Mouse (Mus musculus) heart, embryonic 16.5 days (tissue): ENCODE measurements at regions not wholly inside any gene's neighbourhood (a gene's known extent, or its start where the extent isn't known, plus 50 kb on each side); places are given as distances from the start of the nearest gene placed in this dataset.

Source experiments
- ATAC-seq: fragments of 200-750 bp; cut with Nextera tagmentation; replicated peaks from 2 replicates; pipeline ENCODE4 v1.8.0; 2017; ENCODE audit warnings: moderate number of reproducible peaks; ENCODE audit not compliant: insufficient read depth, low FRiP score; ENCODE audit errors: extremely low read depth
- H3K27ac ChIP-seq: fragments of 300-500 bp; sonication (generic); 2 replicates; pipeline ENCODE4 v1.5.1; 2014; ENCODE audit warnings: mild to moderate bottlenecking, low read length, control low read depth, moderate library complexity
- H3K27me3 ChIP-seq: fragments of 300-500 bp; sonication (generic); 2 replicates; pipeline ENCODE4 v1.6.1; 2014; ENCODE audit warnings: low read length, mixed read lengths; ENCODE audit not compliant: control insufficient read depth, insufficient read depth
- H3K36me3 ChIP-seq: fragments of 300-500 bp; sonication (generic); 2 replicates; pipeline ENCODE4 v1.6.1; 2014; ENCODE audit not compliant: control insufficient read depth, insufficient read depth
- H3K4me1 ChIP-seq: fragments of 300-500 bp; sonication (generic); 2 replicates; pipeline ENCODE4 v1.6.1; 2014; ENCODE audit warnings: low read length, mixed read lengths; ENCODE audit not compliant: control insufficient read depth, insufficient read depth
- H3K4me2 ChIP-seq: fragments of 300-500 bp; sonication (generic); 2 replicates; pipeline ENCODE4 v1.6.1; 2014; ENCODE audit warnings: low read depth, mild to moderate bottlenecking, control low read depth, low read length
- H3K4me3 ChIP-seq: fragments of 300-500 bp; sonication (generic); 2 replicates; pipeline ENCODE4 v1.5.1; 2014; ENCODE audit warnings: mild to moderate bottlenecking, control low read depth, low read length
- H3K9ac ChIP-seq: fragments of 300-500 bp; sonication (generic); 2 replicates; pipeline ENCODE4 v1.6.1; 2014; ENCODE audit warnings: low read length, control low read depth
- H3K9me3 ChIP-seq: fragments of 300-500 bp; sonication (generic); replicated peaks from 2 replicates; pipeline ENCODE4 v1.6.1; 2016; ENCODE audit warnings: low read length; ENCODE audit not compliant: control insufficient read depth
- WGBS: fragments of 180-500 bp; shearing (Covaris S2); extraction: QIAGEN DNeasy Blood & Tissue Kit; methylation state at CpG from one replicate; pipeline ENCODE4 v1.1.7; 2014; 5-methylcytosine and 5-hydroxymethylcytosine counted together

GRCm38 (mm10) chr4:105282681-105283462, 125.7 kb downstream of the Plpp3 start:
- ATAC-seq = no peak
- Histone ChIP-seq H3K9ac (no peak overlapping the region), H3K4me1 (peaks cover 29% of the 10 kb centered on the region), H3K27me3 (no peaks in the 10 kb centered on the region), H3K27ac (no peak overlapping the region), H3K36me3 (no peaks in the 10 kb centered on the region), H3K9me3 (no peaks in the 10 kb centered on the region), H3K4me2 (no peak overlapping the region), H3K4me3 (no peak overlapping the region)
- 44% methylated on average over 6 of the region's 6 CpGs for WGBS

DNA sequence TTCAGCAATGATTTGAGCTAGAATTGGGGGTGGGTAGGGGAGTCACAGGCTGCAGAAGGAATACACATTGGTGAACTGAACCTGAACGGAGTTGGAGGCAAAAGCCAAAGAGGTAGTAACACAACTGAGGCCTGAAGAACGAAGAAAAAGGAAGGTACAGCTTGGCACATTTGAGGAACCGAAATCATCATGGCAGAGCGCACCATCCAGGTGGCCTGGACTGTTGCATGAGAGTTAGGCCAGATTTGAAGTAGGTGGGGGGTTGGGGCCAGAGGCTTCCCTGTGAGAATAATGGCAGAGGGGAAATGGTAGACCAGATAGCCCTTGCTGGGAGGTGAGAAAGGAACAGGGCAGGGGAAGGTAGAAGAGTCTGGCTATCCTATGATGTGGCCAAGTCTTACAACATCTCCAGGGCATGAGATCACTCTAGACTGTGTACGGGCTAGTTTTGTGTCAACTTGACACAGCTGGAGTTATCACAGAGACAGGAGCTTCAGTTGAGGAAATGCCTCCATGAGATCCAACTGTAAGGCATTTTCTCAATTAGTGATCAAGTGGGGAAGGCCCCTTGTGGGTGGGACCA, 128.4 kb downstream of the Plpp3 start:
- H3K9me3 ChIP-seq = no peaks in the 10 kb centered on the region
- H3K27ac ChIP-seq = no peak overlapping the region

DNA sequence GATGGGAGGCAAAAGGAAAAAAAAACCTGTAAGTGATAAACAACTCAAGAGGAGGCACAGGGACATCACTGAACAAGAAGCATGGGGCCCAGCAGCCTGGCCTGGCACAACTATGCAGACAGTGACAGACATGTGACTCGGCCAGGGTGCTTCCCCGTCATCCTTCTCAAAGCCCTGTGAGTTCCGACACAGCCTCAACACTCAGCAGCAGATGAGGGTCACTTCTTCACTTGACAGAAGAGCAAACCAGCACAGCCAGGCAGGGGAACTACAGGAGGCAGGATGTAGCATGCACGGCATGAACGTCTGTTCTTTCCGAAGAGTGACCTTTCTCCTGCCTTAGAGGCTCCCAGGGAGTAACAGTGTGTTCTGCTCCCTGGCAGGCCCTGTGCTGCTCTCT, 129.2 kb downstream of the Plpp3 start:
- 55% methylated on average over 6 of the region's 6 CpGs for WGBS
- Histone ChIP-seq H3K9ac (no peak overlapping the region), H3K27me3 (no peaks in the 10 kb centered on the region), H3K4me3 (no peak overlapping the region), H3K36me3 (no peaks in the 10 kb centered on the region), H3K4me1 (peaks cover 18% of the 10 kb centered on the region), H3K27ac (no peak overlapping the region), H3K9me3 (no peaks in the 10 kb centered on the region), H3K4me2 (no peak overlapping the region)
- no peak for ATAC-seq

More for the DNA sequence above, 128.4 kb downstream of the Plpp3 start:
- no peak for ATAC-seq
- no peak overlapping the region for H3K4me2 ChIP-seq
- no peak overlapping the region for H3K4me3 ChIP-seq
- no peaks in the 10 kb centered on the region for H3K27me3 ChIP-seq
- WGBS = 89% methylated on average over 5 of the region's 5 CpGs
- H3K4me1 ChIP-seq = peaks cover 18% of the 10 kb centered on the region
- no peak overlapping the region for H3K9ac ChIP-seq
- H3K36me3 ChIP-seq = no peaks in the 10 kb centered on the region

GRCm38 (mm10) chr4:105286809-105287208, 129.7 kb downstream of the Plpp3 start:
- H3K27ac ChIP-seq = no peak overlapping the region
- H3K4me1 ChIP-seq = peaks cover 14% of the 10 kb centered on the region
- 74% methylated on average over 10 of the region's 10 CpGs for WGBS

DNA sequence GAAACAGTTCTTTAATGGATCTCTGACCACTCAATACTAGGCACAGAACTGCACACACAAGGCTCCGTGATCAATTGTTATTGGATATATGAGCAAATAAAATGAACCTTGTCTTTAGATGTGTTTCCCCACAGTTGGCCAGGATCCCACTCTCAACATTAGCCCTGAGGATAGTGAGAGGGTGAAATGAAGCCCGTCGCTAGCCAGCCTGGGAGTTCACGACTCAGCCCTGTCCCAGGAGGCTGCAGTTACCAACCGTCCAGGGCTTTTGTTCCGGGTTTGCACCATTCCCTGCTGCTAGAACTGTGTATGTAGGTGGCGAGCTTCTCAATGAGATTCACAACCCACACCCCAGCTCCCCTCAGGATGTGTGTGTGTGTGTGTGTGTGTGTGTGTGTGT, 130.3 kb downstream of the Plpp3 start:
- no peak for ATAC-seq
- Histone ChIP-seq H3K9ac (no peak overlapping the region), H3K9me3 (no peaks in the 10 kb centered on the region), H3K36me3 (no peaks in the 10 kb centered on the region), H3K4me3 (no peak overlapping the region), H3K4me1 (peaks cover 8% of the 10 kb centered on the region), H3K27ac (no peak overlapping the region), H3K4me2 (no peak overlapping the region), H3K27me3 (no peaks in the 10 kb centered on the region)
- 79% methylated on average over 7 of the region's 7 CpGs for WGBS

More at GRCm38 (mm10) chr4:105286809-105287208, 129.7 kb downstream of the Plpp3 start:
- H3K27me3 ChIP-seq = no peaks in the 10 kb centered on the region
- no peak for ATAC-seq
- H3K36me3 ChIP-seq = no peaks in the 10 kb centered on the region
- H3K4me3 ChIP-seq = no peak overlapping the region
- H3K9ac ChIP-seq = no peak overlapping the region
- H3K9me3 ChIP-seq = no peaks in the 10 kb centered on the region
- no peak overlapping the region for H3K4me2 ChIP-seq

GRCm38 (mm10) chr4:105289635-105290034, 132.5 kb downstream of the Plpp3 start:
- Histone ChIP-seq H3K27ac (no peak overlapping the region), H3K36me3 (no peaks in the 10 kb centered on the region), H3K4me1 (0 out of 2 replicates have a peak, but pooled peaks cover 2% of the 10 kb centered on the region), H3K4me3 (no peak overlapping the region), H3K9ac (no peak overlapping the region), H3K4me2 (no peak overlapping the region), H3K27me3 (no peaks in the 10 kb centered on the region), H3K9me3 (no peaks in the 10 kb centered on the region)
- no peak for ATAC-seq
- 67% methylated on average over 4 of the region's 4 CpGs for WGBS

- H3K27me3 ChIP-seq = no peaks in the 10 kb centered on the region
- no peak for ATAC-seq
- WGBS = 40% methylated on average over 11 of the region's 11 CpGs
These were observed 133.8 kb downstream of the Plpp3 start for GRCm38 (mm10) chr4:105290847-105291475.

DNA sequence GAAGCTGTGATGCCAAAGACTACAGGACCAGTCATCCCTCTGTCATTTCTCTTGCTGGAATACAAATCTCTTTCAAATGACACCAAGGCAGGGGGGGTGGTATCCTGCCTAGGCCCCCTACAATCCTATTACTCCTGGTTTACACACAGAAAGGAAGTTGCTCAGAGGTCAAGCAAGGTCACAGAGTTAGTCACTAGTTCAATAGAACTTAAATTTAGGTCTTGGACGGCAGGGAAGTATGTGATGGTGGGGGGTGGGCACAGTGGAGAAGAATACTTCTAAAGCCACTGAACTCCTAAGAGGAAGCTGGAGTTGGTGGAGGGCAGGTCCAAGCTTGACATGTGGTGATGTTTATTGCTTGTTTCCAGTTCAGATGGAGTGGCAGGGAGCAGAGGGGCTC, 134.4 kb downstream of the Plpp3 start:
- Histone ChIP-seq H3K4me3 (no peak overlapping the region), H3K4me2 (no peak overlapping the region), H3K36me3 (no peaks in the 10 kb centered on the region), H3K9ac (no peak overlapping the region), H3K27me3 (no peaks in the 10 kb centered on the region), H3K4me1 (0 out of 2 replicates have a peak, but pooled peaks cover 2% of the 10 kb centered on the region), H3K9me3 (no peaks in the 10 kb centered on the region), H3K27ac (no peak overlapping the region)
- WGBS = 14% methylated on average over 1 of the region's 1 CpGs
- ATAC-seq = no peak

More at GRCm38 (mm10) chr4:105290847-105291475, 133.8 kb downstream of the Plpp3 start:
- no peak overlapping the region for H3K9ac ChIP-seq
- no peaks in the 10 kb centered on the region for H3K9me3 ChIP-seq
- no peak overlapping the region; the same call in 1 of the 2 replicates for H3K27ac ChIP-seq
- H3K4me1 ChIP-seq = 0 out of 2 replicates have a peak, but pooled peaks cover 2% of the 10 kb centered on the region
- no peaks in the 10 kb centered on the region for H3K36me3 ChIP-seq
- H3K4me3 ChIP-seq = no peak overlapping the region
- no peak overlapping the region for H3K4me2 ChIP-seq

- Histone ChIP-seq H3K27ac (no peak overlapping the region), H3K27me3 (no peaks in the 10 kb centered on the region), H3K36me3 (no peaks in the 10 kb centered on the region), H3K9ac (no peak overlapping the region), H3K4me1 (no peaks in the 10 kb centered on the region), H3K4me2 (no peak overlapping the region), H3K9me3 (no peaks in the 10 kb centered on the region), H3K4me3 (no peak overlapping the region)
- 71% methylated on average over 6 of the region's 6 CpGs for WGBS
- no peak for ATAC-seq
These were observed 142.2 kb downstream of the Plpp3 start for GRCm38 (mm10) chr4:105299358-105299757.
